Mouse (Mus musculus) MEL (cell line): Measurements from ENCODE around the gene Kantr. TPM values are rescaled to one million over a fixed set of nuclear protein-coding genes. Genes with fewer than 3 reads are reported as not detected.

ENCODE experiments used
- DNase-seq: peaks from one replicate; pipeline ENCODE4 v3.0.0; 2011; ENCODE audit warnings: low read depth, low spot score
- H3K27ac ChIP-seq: 2 replicates; pipeline ENCODE4 v1.5.1; 2012; ENCODE audit warnings: low read depth, mild to moderate bottlenecking, control low read depth, low read length, moderate library complexity; ENCODE audit not compliant: control insufficient read depth
- H3K27me3 ChIP-seq, 2 experiments: fragments of 150-350 bp in 1 of 2; sonication (generic) in 1 of 2; 2 replicates each; pipeline ENCODE4 v1.6.1; 2012; ENCODE audit warnings: low read length in 2 of 2, mild to moderate bottlenecking in 2 of 2, improper control_type of control experiment in 1 of 2, moderate library complexity in 1 of 2; ENCODE audit not compliant: insufficient read depth in 2 of 2, control insufficient read depth in 1 of 2
- H3K36me3 ChIP-seq, 2 experiments: 2 replicates each; pipeline ENCODE4 v1.6.1; 2012 to 2014; ENCODE audit warnings: low read length in 2 of 2, improper control_type of control experiment in 1 of 2, inconsistent platforms in 1 of 2, mild to moderate bottlenecking in 1 of 2; ENCODE audit not compliant: insufficient read depth in 2 of 2, control insufficient read depth in 1 of 2
- H3K4me1 ChIP-seq, 2 experiments: fragments of 150-350 bp in 1 of 2; sonication (generic) in 1 of 2; 2 replicates each; pipeline ENCODE4 v1.6.1; 2012; ENCODE audit warnings: low read length in 2 of 2, improper control_type of control experiment in 1 of 2, mild to moderate bottlenecking in 1 of 2; ENCODE audit not compliant: insufficient read depth in 2 of 2, control insufficient read depth in 1 of 2
- H3K4me3 ChIP-seq, 2 experiments: fragments of 150-350 bp in 1 of 2; sonication (generic) in 1 of 2; 2 replicates each; pipeline ENCODE4 v1.5.1; 2012; ENCODE audit warnings: low read depth in 2 of 2, low read length in 2 of 2, mild to moderate bottlenecking in 2 of 2, moderate library complexity in 2 of 2, control low read depth in 1 of 2, improper control_type of control experiment in 1 of 2; ENCODE audit not compliant: control insufficient read depth in 1 of 2, insufficient read depth in 1 of 2
- H3K79me2 ChIP-seq: 2 replicates; pipeline ENCODE4 v1.6.1; 2012; ENCODE audit warnings: mild to moderate bottlenecking, low read length, moderate library complexity; ENCODE audit not compliant: control insufficient read depth, poor library complexity, insufficient read depth
- H3K9ac ChIP-seq: 2 replicates; pipeline ENCODE4 v1.6.1; 2012; ENCODE audit warnings: low read depth, mild to moderate bottlenecking, control low read depth, low read length, moderate library complexity; ENCODE audit not compliant: control insufficient read depth, poor library complexity, severe bottlenecking
- H3K9me3 ChIP-seq: fragments of 150-350 bp; sonication (generic); replicated peaks from 2 replicates; pipeline ENCODE4 v1.6.1; 2012; ENCODE audit warnings: mild to moderate bottlenecking, low read length, improper control_type of control experiment, moderate library complexity; ENCODE audit not compliant: insufficient read depth
- BHLHE40 ChIP-seq: IDR thresholded peaks from 2 replicates; pipeline ENCODE4 v1.6.1; 2012; ENCODE audit warnings: low read depth, mild to moderate bottlenecking, inconsistent platforms, low read length, improper control_type of control experiment, borderline replicate concordance
- CHD2 ChIP-seq: IDR thresholded peaks from 2 replicates; pipeline ENCODE4 v1.6.1; 2011; ENCODE audit warnings: low read length, improper control_type of control experiment
- E2F4 ChIP-seq: IDR thresholded peaks from 2 replicates; pipeline ENCODE4 v1.6.1; 2011; ENCODE audit warnings: low read depth, low read length, improper control_type of control experiment, borderline replicate concordance
- GABPA ChIP-seq: IDR thresholded peaks from 2 replicates; pipeline ENCODE4 v1.6.1; 2012; ENCODE audit warnings: low read depth, mild to moderate bottlenecking, inconsistent platforms, low read length, improper control_type of control experiment, moderate library complexity
- GATA1 ChIP-seq: IDR thresholded peaks from 2 replicates; pipeline ENCODE4 v1.6.1; 2011; ENCODE audit warnings: low read depth, low read length, improper control_type of control experiment
- JUND ChIP-seq: IDR thresholded peaks from 2 replicates; pipeline ENCODE4 v1.6.1; 2011; ENCODE audit warnings: low read depth, mild to moderate bottlenecking, improper control_type of control experiment, low read length
- MAX ChIP-seq: IDR thresholded peaks from 2 replicates; pipeline ENCODE4 v1.6.1; 2011; ENCODE audit warnings: low read length, improper control_type of control experiment
- MEF2A ChIP-seq: IDR thresholded peaks from 2 replicates; pipeline ENCODE4 v1.6.1; 2014; ENCODE audit warnings: low read depth, mild to moderate bottlenecking, inconsistent platforms, low read length, improper control_type of control experiment; ENCODE audit not compliant: poor library complexity, insufficient replicate concordance, severe bottlenecking; ENCODE audit errors: extremely low read depth
- MYB ChIP-seq: IDR thresholded peaks from 2 replicates; pipeline ENCODE4 v1.6.1; 2011; ENCODE audit warnings: mild to moderate bottlenecking, low read depth, low read length, improper control_type of control experiment
- NELFE ChIP-seq: IDR thresholded peaks from 2 replicates; pipeline ENCODE4 v1.6.1; 2011; ENCODE audit warnings: low read depth, low read length, improper control_type of control experiment
- NRF1 ChIP-seq: IDR thresholded peaks from 2 replicates; pipeline ENCODE4 v1.6.1; 2014; ENCODE audit warnings: low read depth, mild to moderate bottlenecking, inconsistent platforms, low read length, improper control_type of control experiment, moderate library complexity; ENCODE audit not compliant: poor library complexity, insufficient read depth, severe bottlenecking
- POLR2AphosphoS2 ChIP-seq: IDR thresholded peaks from 2 replicates; pipeline ENCODE4 v1.6.1; 2011; ENCODE audit warnings: low read length, improper control_type of control experiment
- SIN3A ChIP-seq: IDR thresholded peaks from 2 replicates; pipeline ENCODE4 v1.6.1; 2012; ENCODE audit warnings: low read length, improper control_type of control experiment, inconsistent platforms
- TAL1 ChIP-seq: IDR thresholded peaks from 2 replicates; pipeline ENCODE4 v1.6.1; 2012; ENCODE audit warnings: mild to moderate bottlenecking, inconsistent platforms, low read length, moderate library complexity, mixed read lengths
- TBP ChIP-seq: IDR thresholded peaks from 2 replicates; pipeline ENCODE4 v1.8.0; 2011; ENCODE audit warnings: low read depth, low read length, improper control_type of control experiment
- ZC3H11A ChIP-seq: IDR thresholded peaks from 2 replicates; pipeline ENCODE4 v1.6.1; 2012; ENCODE audit warnings: low read depth, mild to moderate bottlenecking, inconsistent platforms, low read length, improper control_type of control experiment
- ZMIZ1 ChIP-seq: IDR thresholded peaks from 2 replicates; pipeline ENCODE4 v1.6.1; 2012; ENCODE audit warnings: low read depth, mild to moderate bottlenecking, inconsistent platforms, low read length, improper control_type of control experiment, moderate library complexity
- polyA plus RNA-seq, 2 experiments: library from polyadenylated mRNA; stranded (reverse) in 1 of 2; unstranded in 1 of 2; fragments of >175 nt in 1 of 2; fragments of >200 nt in 1 of 2; gene quantifications; 2 replicates each; pipeline versions ENCODE4 v1.2.1 to v1.2.4; 2012; ENCODE audit warnings: low replicate concordance in 2 of 2, low read depth in 1 of 2; ENCODE audit not compliant: insufficient read length in 2 of 2, insufficient read depth in 1 of 2, missing spikeins in 1 of 2
- total RNA-seq: library from RNA; depleted of rRNA; stranded (reverse); fragments of 300-350 nt; gene quantifications from 2 replicates; pipeline ENCODE4 v1.2.3, GENCODE M21; 2012

Gene Kantr
- total and polyA plus RNA-seq, 3 experiments, result 1.6 to 3.9 TPM; not detected in 1

DNA sequence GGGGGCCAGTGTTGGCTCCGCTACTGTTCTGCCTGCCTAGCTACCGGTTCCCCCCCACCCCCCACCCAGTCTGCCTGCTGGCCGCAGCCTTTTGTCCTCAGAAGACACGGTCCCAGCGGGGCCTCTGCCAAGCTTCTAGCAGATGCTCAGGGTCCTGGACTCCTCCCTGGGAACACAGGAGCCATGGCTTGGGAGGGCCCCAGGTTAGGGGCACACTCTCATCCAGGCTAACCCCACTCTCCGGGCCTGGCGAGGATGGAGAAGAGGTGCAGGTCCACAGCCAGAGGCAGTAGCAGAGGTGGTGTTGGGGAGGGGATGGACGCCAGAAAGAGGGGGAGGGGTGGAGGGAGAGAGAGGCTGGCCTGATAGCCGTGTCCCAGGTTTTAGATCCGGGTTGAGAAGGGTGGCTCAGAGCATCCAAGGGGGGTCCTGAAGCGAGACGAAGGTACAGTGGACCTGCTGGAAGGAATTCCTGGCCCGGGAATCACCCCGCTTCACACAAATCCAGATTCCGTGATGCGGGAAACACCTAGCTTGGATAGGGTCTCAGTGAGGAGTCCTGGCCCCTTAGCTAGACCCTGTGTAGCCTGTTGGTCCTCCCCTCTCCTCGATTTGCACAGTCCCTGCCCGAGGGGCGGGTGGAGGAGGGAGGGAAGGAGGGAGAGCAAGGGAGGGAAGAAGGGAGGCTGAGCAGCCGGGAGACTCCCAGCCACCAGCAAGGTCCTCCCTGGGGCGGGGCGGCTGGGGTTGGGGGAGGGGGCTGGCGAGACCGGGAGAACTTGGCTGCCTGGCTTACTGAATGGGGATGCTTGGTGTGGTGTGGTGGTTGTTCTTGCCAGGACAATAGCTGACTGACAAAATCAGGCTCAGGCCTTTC lies 41.3 kb upstream of the Kantr start, which contains the start of gene Gpr173:
Gpr173 (minus strand) TSS at position 308 of the 877 bp plus-strand sequence.
- Histone ChIP-seq H3K27ac (no peak within 1 kb of the TSS), H3K27me3 (peaks cover 1 to 13% of the 10 kb centered on the region in 2 experiments), H3K4me1 (no peaks in the 10 kb centered on the region), H3K9ac (no peak within 1 kb of the TSS), H3K9me3 (no peaks in the 10 kb centered on the region; the same call in 1 of the 2 replicates), H3K36me3 (no peaks in the 10 kb centered on the region), H3K79me2 (no peaks in the 10 kb centered on the region), H3K4me3 (no peak within 1 kb of the TSS)
- DNase-seq, result no peak
- no peak for TF ChIP-seq GATA1
- TF ChIP-seq MEF2A, result no peak
- no peak for TF ChIP-seq ZC3H11A
- no peak for TF ChIP-seq BHLHE40
- no peak for TF ChIP-seq POLR2AphosphoS2
- TF ChIP-seq TAL1, result no peak
- no peak for TF ChIP-seq MAX
- TF ChIP-seq SIN3A, result no peak
- TF ChIP-seq ZMIZ1, result no peak

DNA sequence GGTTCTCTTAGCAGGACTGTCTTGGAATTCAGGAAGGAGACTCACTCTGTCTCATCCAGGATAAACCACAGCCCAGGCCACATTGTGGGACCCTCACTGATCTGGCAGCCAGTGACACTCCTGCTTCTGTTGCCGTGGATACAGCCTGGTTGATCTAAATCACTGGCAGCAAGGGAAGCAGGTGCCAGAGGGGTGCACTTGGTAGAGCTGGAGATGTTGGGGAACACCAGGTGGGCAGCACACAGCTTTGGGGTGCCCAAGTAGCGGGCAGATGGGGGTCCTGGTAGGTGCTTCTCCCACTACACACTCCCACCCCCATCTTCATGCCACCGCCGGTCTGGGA lies 40.7 kb upstream of the Kantr start:
- no peak overlapping the region for H3K27ac ChIP-seq
- H3K27me3 ChIP-seq, result peaks cover 1 to 13% of the 10 kb centered on the region in 2 experiments
- no peak for DNase-seq
- no peaks in the 10 kb centered on the region; the same call in 1 of the 2 replicates for H3K9me3 ChIP-seq
- no peak overlapping the region for H3K9ac ChIP-seq
- no peak overlapping the region for H3K4me3 ChIP-seq
- H3K36me3 ChIP-seq, result no peaks in the 10 kb centered on the region
- H3K79me2 ChIP-seq, result no peaks in the 10 kb centered on the region
- no peaks in the 10 kb centered on the region for H3K4me1 ChIP-seq
- TF ChIP-seq NELFE, result no peak
- no peak for TF ChIP-seq TBP
- no peak for TF ChIP-seq MYB
- TF ChIP-seq NRF1, result no peak
- no peak for TF ChIP-seq GABPA
- no peak for TF ChIP-seq CHD2
- TF ChIP-seq SIN3A, result no peak
- TF ChIP-seq POLR2AphosphoS2, result no peak
- no peak for TF ChIP-seq JUND
- no peak for TF ChIP-seq E2F4
